Mouse (Mus musculus): ENCODE results near the gene Tmco5b. TPM values are rescaled to one million over a fixed set of nuclear protein-coding genes. Genes with fewer than 3 reads are reported as not detected.

The Tmco5b gene
- polyA plus RNA-seq, 1 experiment from 2014 or later, result not detected

Other genes starting within 250 kb of the Tmco5b start
- 0.22 and 0.47 TPM in 2 replicates for gene Ryr3, start 68.6 kb upstream of the Tmco5b start, polyA plus RNA-seq (2016; fragmentation: Nextera tagmentation; extraction: Ambion mirVana)
- 0.58 and 0.62 TPM in 2 replicates for gene Fmn1, start 42.0 kb downstream of the Tmco5b start, polyA plus RNA-seq (2016; fragmentation: Nextera tagmentation; extraction: Ambion mirVana)